Mouse (Mus musculus) CH12.LX (cell line): Measurements from ENCODE around the gene Aurkaip1.

ENCODE experiments used
- CHD1 ChIP-seq: IDR thresholded peaks from 2 replicates; pipeline ENCODE4 v1.6.1; 2012; ENCODE audit warnings: low read depth, low read length, improper control_type of control experiment, inconsistent platforms
- CTCF ChIP-seq, 2 experiments: IDR thresholded peaks in 1 of 2; conservative IDR thresholded peaks in 1 of 2; 2 replicates each; pipeline ENCODE4 v1.5.1; 2011 to 2012; ENCODE audit warnings: low read depth in 2 of 2, low read length in 2 of 2, improper control_type of control experiment in 1 of 2, inconsistent platforms in 1 of 2, mild to moderate bottlenecking in 1 of 2, moderate library complexity in 1 of 2
- EP300 ChIP-seq: IDR thresholded peaks from 2 replicates; pipeline ENCODE4 v1.6.1; 2011; ENCODE audit warnings: low read length, improper control_type of control experiment
- HCFC1 ChIP-seq: IDR thresholded peaks from 2 replicates; pipeline ENCODE4 v1.6.1; 2012; ENCODE audit warnings: low read depth, mild to moderate bottlenecking, inconsistent platforms, low read length, improper control_type of control experiment
- JUND ChIP-seq: conservative IDR thresholded peaks from 2 replicates; pipeline ENCODE4 v1.6.1; 2011; ENCODE audit warnings: low read depth, low read length, improper control_type of control experiment
- MAFK ChIP-seq: IDR thresholded peaks from 2 replicates; pipeline ENCODE4 v1.6.1; 2011; ENCODE audit warnings: low read length, improper control_type of control experiment; ENCODE audit not compliant: insufficient replicate concordance
- MAX ChIP-seq: IDR thresholded peaks from 2 replicates; pipeline ENCODE4 v1.6.1; 2011; ENCODE audit warnings: low read length, improper control_type of control experiment
- POLR2A ChIP-seq: IDR thresholded peaks from 2 replicates; pipeline ENCODE4 v1.6.1; 2011; ENCODE audit warnings: low read depth, mild to moderate bottlenecking, improper control_type of control experiment, low read length
- POLR2AphosphoS2 ChIP-seq: IDR thresholded peaks from 2 replicates; pipeline ENCODE4 v1.6.1; 2011; ENCODE audit warnings: low read depth, low read length, improper control_type of control experiment
- TBP ChIP-seq: conservative IDR thresholded peaks from 2 replicates; pipeline ENCODE4 v1.6.1; 2011; ENCODE audit warnings: low read depth, low read length, improper control_type of control experiment
- TCF12 ChIP-seq: IDR thresholded peaks from 2 replicates; pipeline ENCODE4 v1.6.1; 2014; ENCODE audit warnings: low read depth, mild to moderate bottlenecking, inconsistent platforms, low read length, improper control_type of control experiment
- UBTF ChIP-seq: IDR thresholded peaks from 2 replicates; pipeline ENCODE4 v1.6.1; 2012; ENCODE audit warnings: low read depth, mild to moderate bottlenecking, inconsistent platforms, low read length, improper control_type of control experiment, moderate library complexity
- USF1 ChIP-seq: IDR thresholded peaks from 2 replicates; pipeline ENCODE4 v1.6.1; 2014; ENCODE audit warnings: low read depth, mild to moderate bottlenecking, inconsistent platforms, low read length, improper control_type of control experiment

- no peak for TF ChIP-seq CHD1
- no peak for TF ChIP-seq EP300
- no peak for TF ChIP-seq TBP
- no peak for TF ChIP-seq TCF12
- TF ChIP-seq CTCF (conservative IDR thresholded peaks at IDR 0.05 in 1 of 2, IDR thresholded peaks at IDR 0.05 in 1 of 2; ENCODE audit: low read depth in 2 of 2, low read length in 2 of 2), result no peak
- TF ChIP-seq POLR2A, result no peak
- TF ChIP-seq HCFC1, result no peak
- no peak for TF ChIP-seq MAX
- no peak for TF ChIP-seq JUND
- TF ChIP-seq MAFK, result no peak
- no peak for TF ChIP-seq USF1
- no peak for TF ChIP-seq POLR2AphosphoS2
- TF ChIP-seq UBTF, result no peak
Observed at GRCm38 (mm10) chr4:155863001-155863400, 31.9 kb downstream of the Aurkaip1 start, which contains the start of gene Tas1r3.
